Mouse (Mus musculus): ENCODE measurements around the gene Eef2.
A peak's percentile ranks its signal among the peaks of the same experiment; 100 is the strongest.
"Not testable (repeated sequence)": the region's sequence is repeated elsewhere in the genome, so short reads cannot be mapped to it uniquely, and the experiment has no call there.

Eef2 gene

DNA sequence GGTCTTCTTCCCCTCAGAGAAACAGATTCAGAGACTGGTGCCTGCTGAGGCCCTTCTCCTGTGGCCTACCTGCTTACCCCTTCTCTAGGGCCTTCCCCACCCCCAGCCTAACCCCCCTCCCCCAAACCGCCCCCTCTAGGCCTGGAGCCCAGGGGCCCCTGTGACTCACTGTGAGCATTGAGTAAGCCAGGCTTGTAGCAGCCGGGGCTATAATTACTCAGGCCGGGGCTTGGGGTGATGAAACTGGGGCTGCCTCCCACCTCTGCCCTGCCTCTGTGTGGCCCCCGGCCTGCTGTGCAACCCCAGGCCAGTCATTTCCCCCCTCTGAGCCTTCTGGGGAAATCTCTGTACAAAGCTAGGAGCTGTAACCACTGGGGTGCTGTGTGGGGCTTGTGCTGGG is 30.1 kb upstream of the Eef2 start:
- DNase-seq (ENCODE audit: low read depth), result no peak

DNA sequence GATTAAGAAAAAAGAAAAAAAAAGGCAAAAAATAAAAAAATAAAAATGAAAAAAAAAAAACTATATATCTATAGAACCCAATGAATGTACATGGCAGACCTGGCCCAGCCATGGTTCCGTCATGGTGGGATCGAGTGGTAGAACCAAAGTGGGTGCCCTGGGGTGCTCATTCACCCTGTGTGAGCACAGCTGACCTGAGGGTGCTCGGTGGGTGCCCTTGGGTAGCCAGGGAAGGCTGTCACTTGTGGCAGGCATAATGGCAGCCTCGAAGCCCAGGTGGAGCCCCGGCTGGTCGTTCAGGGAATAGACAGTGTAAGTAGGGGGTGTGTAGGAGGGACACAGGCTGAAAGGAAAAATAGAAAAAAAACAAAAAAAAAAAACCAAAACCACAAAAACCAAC is 25.2 kb upstream of the Eef2 start:
- no peak for DNase-seq (ENCODE audit: low read depth)

- DNase-seq (ENCODE audit: low read depth), result no peak
Observed at GRCm38 (mm10) chr10:81152609-81153008, 23.8 kb upstream of the Eef2 start.

DNA sequence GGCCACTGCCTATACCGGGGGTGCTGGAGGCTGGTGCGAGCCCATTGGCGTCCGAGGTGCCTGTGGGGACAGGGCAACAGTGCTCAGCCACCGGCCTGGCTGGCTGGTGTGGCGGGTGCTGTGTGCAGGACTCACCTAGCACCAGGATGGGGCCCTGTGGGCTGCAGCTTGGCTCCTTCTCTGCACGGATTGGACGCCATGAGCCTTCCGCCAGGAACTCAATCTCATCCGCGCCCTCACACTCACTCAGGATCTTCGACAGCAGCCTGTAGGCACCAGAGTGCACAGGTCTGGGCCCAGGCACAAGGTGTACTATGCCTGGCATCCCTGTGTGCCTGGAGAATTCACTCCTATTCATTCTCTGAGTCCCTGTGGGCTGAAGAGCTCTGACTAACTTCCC is 22.1 kb upstream of the Eef2 start:
- no peak for DNase-seq (ENCODE audit: low read depth)

GRCm38 (mm10) chr10:81154736-81155135 is 21.7 kb upstream of the Eef2 start:
- no peak for DNase-seq (ENCODE audit: low read depth)

DNA sequence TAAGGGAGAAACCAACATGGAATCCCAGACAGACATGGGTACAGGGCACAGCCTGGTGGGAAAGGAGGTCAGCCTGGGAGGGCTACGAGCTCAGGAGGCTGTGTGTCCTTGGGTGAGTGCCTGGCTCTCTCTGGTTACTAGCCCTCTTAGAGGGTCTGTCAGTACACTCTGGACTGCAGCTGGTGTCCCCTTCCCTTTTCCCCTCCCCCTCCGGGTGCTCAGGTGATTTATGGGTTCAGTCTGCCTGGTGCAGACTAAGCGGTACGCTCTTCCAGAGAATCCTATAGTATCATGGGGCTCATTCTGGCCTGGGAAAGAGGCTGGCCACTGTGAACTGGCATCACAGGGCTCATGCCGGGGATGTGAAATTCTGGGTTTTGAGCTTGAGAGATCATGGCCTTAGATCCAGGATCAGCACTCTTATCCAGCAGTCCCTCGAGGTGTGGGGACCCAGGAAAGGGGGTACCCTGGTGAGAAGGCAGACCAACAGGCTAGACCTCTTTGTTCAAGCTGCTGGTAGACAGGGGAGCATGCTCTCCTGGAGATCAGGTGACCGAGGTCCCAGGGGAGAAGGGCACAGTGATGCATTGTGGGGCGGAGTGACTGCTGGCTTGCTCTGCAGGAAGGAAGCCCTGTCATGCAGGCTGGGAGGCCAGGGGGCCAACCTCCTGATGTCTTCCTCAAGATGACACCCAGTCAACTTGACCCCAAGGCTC is 14.7 kb upstream of the Eef2 start:
- no peak for DNase-seq (ENCODE audit: low read depth)

DNA sequence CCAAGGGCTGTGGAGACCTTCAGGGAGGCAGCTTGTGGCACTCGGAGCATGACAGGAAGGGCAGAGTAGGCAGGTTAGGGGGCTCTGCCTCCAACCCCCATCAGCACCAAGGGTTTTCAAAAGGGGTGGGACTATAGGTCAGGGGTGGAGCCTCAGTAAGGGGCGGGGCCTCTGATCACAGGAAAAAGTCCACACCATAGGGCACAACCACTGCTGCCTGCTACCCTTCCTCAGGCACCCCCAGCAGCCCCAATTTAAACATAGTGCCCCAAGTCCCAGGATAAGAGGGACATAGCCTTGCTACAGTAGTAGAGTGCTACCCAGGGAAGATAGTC is 14.1 kb upstream of the Eef2 start:
- DNase-seq (ENCODE audit: low read depth), result no peak

DNA sequence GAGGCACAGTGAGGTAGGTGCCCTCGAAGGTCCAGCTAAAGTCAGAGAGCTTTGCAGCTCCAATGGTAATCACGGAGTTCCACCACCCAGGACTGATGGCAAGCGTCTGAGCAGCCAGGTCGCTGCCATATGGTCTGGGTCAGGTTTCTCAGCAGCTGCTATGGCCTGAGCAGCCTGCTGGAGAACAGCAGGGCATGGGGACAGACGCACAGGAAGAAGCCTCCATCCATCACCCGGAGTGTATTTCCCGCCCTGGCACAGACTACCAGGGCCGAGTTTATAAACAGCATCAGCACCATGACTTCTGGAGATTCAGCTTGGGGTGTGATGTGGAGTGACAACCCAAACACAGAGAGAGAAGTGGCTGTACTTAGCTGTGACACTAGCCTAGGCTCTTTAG is 11.3 kb upstream of the Eef2 start:
- DNase-seq (ENCODE audit: low read depth), result no peak

DNA sequence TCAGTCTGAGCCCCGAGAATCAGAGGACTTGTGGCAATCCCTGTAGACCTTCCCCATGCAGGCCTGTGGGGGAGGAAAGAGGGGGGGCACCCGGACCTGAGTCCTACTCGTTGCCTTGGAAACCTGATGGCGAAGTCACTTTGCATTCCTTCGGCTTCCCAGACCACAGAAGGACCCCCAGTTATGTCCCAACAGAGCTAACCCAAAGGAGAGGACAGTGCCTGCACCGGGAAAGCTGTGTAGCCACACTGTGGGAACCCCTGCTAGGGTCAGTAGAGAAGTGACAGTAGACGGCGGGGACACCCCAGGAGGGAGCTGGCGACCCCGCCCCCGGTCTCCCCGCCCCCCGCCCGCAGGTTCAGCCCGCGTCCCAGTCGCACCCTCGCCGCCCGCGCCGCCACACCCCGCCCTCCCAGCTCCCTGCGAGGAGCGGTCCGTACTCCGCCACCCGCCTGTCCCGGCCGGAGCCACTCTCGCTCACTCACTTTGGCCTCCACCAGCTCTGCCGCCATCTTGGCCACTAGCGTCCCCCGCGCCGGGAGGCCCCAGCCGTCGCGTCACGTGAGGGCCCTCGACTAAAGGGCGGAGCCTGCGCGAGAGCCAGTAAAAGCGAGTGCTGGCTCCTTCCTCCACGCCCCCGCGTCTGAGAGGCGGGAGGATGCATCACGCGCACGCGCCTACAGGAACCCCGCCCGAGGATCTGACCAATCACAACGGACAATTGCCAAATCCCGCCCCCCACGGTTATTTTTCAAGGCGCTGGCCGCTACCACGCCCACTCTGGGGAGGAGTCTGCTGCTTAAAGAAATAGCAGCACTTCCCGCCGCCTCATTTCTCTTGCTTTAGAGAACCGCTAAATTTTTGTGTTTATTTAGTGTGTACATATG is 9.0 kb upstream of the Eef2 start, which contains the start of gene Pias4:
Gene Pias4 (minus strand): TSS at position 724 of the 887 bp plus-strand sequence.
- peak; percentile 100 for DNase-seq (ENCODE audit: low read depth)

DNA sequence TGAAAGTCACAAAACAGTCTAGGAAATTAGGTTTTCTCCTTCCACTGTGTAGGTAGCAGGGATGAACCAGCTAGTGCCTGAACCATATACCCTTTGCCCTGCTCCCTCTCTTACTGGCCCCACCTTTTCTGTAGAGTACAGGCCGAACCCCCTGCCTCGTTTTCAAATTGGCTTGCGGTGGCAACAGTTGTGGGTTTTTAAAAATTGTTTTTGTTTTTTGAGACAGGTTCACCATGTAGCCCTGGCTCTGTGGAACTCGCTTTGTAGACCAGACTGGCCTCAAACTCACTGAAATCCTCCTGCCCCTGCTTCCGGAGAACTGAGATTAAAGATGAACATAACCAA is 8.4 kb upstream of the Eef2 start:
- DNase-seq (ENCODE audit: low read depth), result no peak

GRCm38 (mm10) chr10:81168521-81169244 is 7.7 kb upstream of the Eef2 start:
- peak; percentile 94 for DNase-seq (ENCODE audit: low read depth)

GRCm38 (mm10) chr10:81169411-81169900 is 7.0 kb upstream of the Eef2 start:
- not testable (repeated sequence) for DNase-seq (ENCODE audit: low read depth)

DNA sequence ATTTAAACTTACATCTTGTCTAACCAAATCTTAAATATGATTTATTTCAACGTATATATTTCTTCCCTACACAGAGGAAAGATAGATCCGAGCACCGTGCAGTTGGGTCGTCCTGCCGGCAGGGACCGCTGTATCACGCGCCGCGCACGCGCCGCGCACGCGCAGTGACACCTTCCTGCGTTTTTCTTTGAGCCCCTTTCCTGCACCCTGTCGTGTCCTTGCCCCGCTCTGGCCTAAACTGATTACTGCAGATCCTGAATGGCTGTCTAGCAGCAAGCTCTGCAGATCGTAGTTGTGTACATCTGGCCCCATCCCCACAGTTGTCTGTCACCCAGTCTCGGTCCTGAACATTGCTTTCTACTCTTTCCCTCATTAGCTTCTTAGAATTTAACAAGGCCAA is 3.3 kb upstream of the Eef2 start:
- DNase-seq (ENCODE audit: low read depth), result peak; percentile 73

DNA sequence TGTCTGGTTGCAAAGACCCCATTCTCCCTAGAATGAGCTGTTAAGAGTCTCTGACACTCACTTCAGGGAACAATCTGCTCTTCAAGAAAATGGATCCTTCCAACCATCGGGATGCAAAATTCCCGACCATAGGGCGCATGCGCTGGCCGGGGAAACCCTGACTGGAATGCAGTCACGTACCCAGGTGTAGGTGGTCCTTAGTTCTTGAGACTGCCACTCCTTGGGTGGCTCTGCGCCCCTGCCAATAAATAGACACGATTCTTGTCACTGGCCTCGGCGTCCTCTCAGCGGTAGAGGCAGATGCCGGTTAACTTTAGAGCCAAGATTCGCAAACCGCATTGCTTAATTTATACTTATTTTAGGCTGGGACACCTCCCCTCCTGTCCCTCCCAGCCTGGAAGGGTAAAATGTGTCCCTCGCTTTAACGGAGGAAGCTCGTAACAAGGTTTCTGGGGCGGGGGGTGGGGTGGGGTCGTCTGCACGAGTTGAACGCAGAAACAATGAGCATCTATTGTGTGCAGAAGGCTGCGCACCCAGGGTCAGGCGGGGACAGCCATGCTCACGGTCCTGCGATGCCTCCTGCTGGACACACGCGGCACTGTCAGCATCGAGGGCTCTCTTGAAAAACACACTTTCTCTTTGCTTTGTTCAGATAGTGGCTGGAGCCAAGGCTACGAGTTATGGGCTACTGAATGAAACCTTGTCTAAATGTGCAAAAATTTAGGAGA is 1.6 kb upstream of the Eef2 start:
- peak; percentile 88 for DNase-seq (ENCODE audit: low read depth)

DNA sequence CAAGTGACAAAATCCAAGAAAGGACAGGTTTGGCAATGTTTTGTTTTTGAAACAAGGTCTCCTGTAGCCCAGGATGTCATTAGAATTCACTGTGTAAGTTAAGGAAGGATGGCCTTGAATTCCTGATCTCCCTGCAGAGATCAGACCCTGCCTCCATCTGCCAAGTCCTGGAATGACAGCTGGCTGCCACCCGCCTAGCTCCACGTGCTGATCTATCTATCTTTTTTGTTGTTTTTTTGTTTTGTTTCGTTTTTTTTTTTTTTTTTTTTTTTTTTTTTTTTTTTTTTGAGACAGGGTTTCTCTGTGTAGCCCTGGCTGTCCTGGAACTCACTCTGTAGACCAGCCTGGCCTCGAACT is 1.1 kb upstream of the Eef2 start:
- not testable (repeated sequence) for DNase-seq (ENCODE audit: low read depth)

GRCm38 (mm10) chr10:81175936-81176465 is 430 bp upstream of the Eef2 start:
- DNase-seq (ENCODE audit: low read depth), result no peak

GRCm38 (mm10) chr10:81177491-81177925 is 1.1 kb downstream of the Eef2 start:
- DNase-seq (ENCODE audit: low read depth), result no peak

GRCm38 (mm10) chr10:81177958-81178712 is 1.7 kb downstream of the Eef2 start:
- DNase-seq (ENCODE audit: low read depth), result no peak

GRCm38 (mm10) chr10:81178927-81179326 is 2.5 kb downstream of the Eef2 start:
- DNase-seq (ENCODE audit: low read depth), result no peak

GRCm38 (mm10) chr10:81179451-81180342 is 3.3 kb downstream of the Eef2 start:
- DNase-seq (ENCODE audit: low read depth), result no peak

Data from c-Kit-positive CD71-negative TER-119-negative erythroid progenitor cells, embryonic 14.5 days (primary cell).